Mouse (Mus musculus) E14TG2a.4 (cell line): ENCODE results near the gene App.

ENCODE experiments used
- H3K27me3 ChIP-seq: 2 replicates; pipeline ENCODE4 v1.6.1; 2014; ENCODE audit warnings: low read length, control low read depth; ENCODE audit not compliant: insufficient read depth
- H3K36me3 ChIP-seq: 2 replicates; pipeline ENCODE4 v1.6.1; 2014; ENCODE audit warnings: low read length, control low read depth; ENCODE audit not compliant: insufficient read depth
- H3K4me1 ChIP-seq: replicated peaks from 2 replicates; pipeline ENCODE4 v1.6.1; 2014; ENCODE audit warnings: low read depth, low read length, control low read depth
- H3K4me3 ChIP-seq: replicated peaks from 2 replicates; pipeline ENCODE4 v1.5.1; 2014; ENCODE audit warnings: mild to moderate bottlenecking, low read length
- H3K9me3 ChIP-seq: 2 replicates; pipeline ENCODE4 v1.6.1; 2014; ENCODE audit warnings: low read length, control low read depth
- CTCF ChIP-seq: conservative IDR thresholded peaks from 2 replicates; pipeline ENCODE4 v1.5.1; 2014; ENCODE audit warnings: low read length
- NANOG ChIP-seq: IDR thresholded peaks from 2 replicates; pipeline ENCODE4 v1.6.1; 2014; ENCODE audit warnings: borderline replicate concordance, low read length, mixed read lengths
- POU5F1 ChIP-seq: IDR thresholded peaks from 2 replicates; pipeline ENCODE4 v1.6.1; 2014; ENCODE audit warnings: low read length, borderline replicate concordance

App gene

GRCm38 (mm10) chr16:85067254-85067893, 106.2 kb downstream of the App start:
- TF ChIP-seq NANOG, result no peak
- no peak for TF ChIP-seq POU5F1
- TF ChIP-seq CTCF, result no peak
- Histone ChIP-seq H3K27me3 (no peaks in the 10 kb centered on the region), H3K36me3 (no peaks in the 10 kb centered on the region), H3K4me1 (no peaks in the 10 kb centered on the region), H3K4me3 (no peak overlapping the region), H3K9me3 (no peaks in the 10 kb centered on the region)

DNA sequence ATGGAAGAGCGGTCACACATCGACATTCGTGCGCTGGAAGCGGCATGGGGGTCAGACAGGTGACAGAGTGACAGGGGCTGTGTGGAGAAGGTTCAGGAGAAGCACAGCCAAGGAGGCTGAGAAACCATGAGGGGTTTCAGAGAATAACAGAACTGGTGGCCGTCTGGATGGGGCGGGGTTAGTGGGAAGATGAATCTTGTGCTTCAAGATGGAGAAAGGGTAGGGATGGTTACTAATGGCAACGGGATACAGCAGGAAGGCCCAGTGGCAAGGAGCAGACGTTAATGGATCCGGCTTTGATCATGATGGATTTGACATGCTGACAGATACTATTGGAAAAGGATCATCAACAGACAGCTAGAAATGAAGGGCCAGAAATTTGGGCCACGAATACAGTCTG, 107.3 kb downstream of the App start:
- Histone ChIP-seq H3K27me3 (no peaks in the 10 kb centered on the region), H3K4me3 (no peak overlapping the region), H3K36me3 (no peaks in the 10 kb centered on the region), H3K4me1 (no peaks in the 10 kb centered on the region), H3K9me3 (peaks cover 3% of the 10 kb centered on the region)
- no peak for TF ChIP-seq POU5F1
- TF ChIP-seq NANOG, result no peak
- TF ChIP-seq CTCF, result no peak

DNA sequence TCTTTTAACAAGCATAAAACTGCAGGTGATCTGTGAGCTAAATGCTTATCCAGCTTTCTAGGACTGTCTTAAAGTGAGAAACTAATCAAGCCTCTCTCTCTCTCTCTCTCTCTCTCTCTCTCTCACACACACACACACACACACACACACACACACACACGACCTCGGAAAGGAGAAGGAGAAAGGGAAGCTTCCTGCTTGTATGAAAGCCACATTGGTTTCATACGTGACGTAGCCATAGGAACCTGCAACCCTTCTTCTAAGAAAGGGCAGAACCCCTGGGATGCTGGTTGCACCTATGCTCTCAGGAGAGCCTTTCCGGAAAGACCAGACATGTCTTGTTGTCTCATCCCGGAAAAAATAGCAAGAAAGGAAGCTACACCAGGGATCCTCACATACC, 108.8 kb downstream of the App start:
- no peaks in the 10 kb centered on the region for H3K4me1 ChIP-seq
- H3K4me3 ChIP-seq, result no peak overlapping the region
- no peaks in the 10 kb centered on the region for H3K36me3 ChIP-seq
- TF ChIP-seq CTCF, result no peak
- TF ChIP-seq POU5F1, result no peak
- no peak for TF ChIP-seq NANOG
- H3K27me3 ChIP-seq, result no peaks in the 10 kb centered on the region
- peaks cover 6% of the 10 kb centered on the region for H3K9me3 ChIP-seq

DNA sequence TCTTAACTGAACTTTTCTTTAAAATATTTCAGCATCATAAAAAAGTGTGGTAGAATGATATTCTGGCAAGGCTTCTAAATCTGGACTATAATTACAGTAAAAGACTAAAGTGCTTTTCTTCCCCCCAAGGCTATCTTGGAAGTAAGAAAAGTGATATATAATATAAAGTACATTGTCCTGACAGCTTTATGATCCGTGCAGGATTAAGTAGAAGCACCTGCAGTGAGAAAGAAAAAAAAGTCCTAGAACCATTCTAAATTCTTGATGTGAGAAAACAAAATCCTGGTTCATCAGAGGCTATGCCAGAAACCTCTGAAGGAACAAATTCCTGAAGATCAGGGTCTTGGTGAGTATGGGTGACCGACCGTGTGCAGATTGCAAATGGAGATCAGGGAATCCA, 110.8 kb downstream of the App start:
- H3K36me3 ChIP-seq, result no peaks in the 10 kb centered on the region
- H3K4me3 ChIP-seq, result no peak overlapping the region
- H3K9me3 ChIP-seq, result peaks cover 6% of the 10 kb centered on the region
- no peaks in the 10 kb centered on the region for H3K27me3 ChIP-seq
- H3K4me1 ChIP-seq, result peaks cover 4% of the 10 kb centered on the region; the same call in 1 of the 2 replicates
- TF ChIP-seq POU5F1 (no peak), CTCF (no peak), NANOG (no peak)

- Histone ChIP-seq H3K4me3 (no peak overlapping the region), H3K4me1 (peaks cover 4% of the 10 kb centered on the region; the same call in 1 of the 2 replicates), H3K27me3 (no peaks in the 10 kb centered on the region), H3K36me3 (no peaks in the 10 kb centered on the region), H3K9me3 (peaks cover 6% of the 10 kb centered on the region)
- TF ChIP-seq NANOG, result no peak
- TF ChIP-seq CTCF, result no peak
- no peak for TF ChIP-seq POU5F1
Observed at GRCm38 (mm10) chr16:85061725-85062124, 111.8 kb downstream of the App start.

GRCm38 (mm10) chr16:85058138-85058537, 115.4 kb downstream of the App start:
- Histone ChIP-seq H3K9me3 (peaks cover 6% of the 10 kb centered on the region), H3K4me3 (no peak overlapping the region), H3K4me1 (peaks cover 4% of the 10 kb centered on the region; the same call in 1 of the 2 replicates), H3K27me3 (no peaks in the 10 kb centered on the region), H3K36me3 (no peaks in the 10 kb centered on the region)
- TF ChIP-seq POU5F1 (no peak), NANOG (no peak), CTCF (no peak)

DNA sequence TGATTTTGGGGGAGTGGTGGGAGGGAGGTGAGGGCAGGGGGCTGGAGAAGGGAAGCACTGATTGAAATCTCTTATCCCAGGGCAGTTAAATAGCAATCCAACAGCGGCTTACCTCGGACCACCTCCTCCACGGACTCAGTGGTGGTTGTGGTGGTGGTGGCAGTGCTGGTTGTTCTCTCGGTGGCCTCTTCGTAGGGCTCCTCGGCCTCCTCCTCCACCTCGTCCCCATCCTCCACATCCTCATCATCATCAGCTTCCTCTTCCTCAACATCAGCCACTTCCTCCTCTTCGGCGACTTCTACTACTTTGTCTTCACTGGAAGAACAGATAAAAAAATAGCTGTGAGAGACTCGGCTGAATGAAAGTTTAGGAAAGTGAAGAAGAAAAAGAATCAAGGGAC, 117.4 kb downstream of the App start:
- no peaks in the 10 kb centered on the region for H3K36me3 ChIP-seq
- peaks cover 3% of the 10 kb centered on the region for H3K9me3 ChIP-seq
- no peaks in the 10 kb centered on the region for H3K27me3 ChIP-seq
- H3K4me3 ChIP-seq, result no peak overlapping the region
- TF ChIP-seq CTCF (no peak), NANOG (no peak), POU5F1 (no peak)
- peaks cover 4% of the 10 kb centered on the region; the same call in 1 of the 2 replicates for H3K4me1 ChIP-seq

DNA sequence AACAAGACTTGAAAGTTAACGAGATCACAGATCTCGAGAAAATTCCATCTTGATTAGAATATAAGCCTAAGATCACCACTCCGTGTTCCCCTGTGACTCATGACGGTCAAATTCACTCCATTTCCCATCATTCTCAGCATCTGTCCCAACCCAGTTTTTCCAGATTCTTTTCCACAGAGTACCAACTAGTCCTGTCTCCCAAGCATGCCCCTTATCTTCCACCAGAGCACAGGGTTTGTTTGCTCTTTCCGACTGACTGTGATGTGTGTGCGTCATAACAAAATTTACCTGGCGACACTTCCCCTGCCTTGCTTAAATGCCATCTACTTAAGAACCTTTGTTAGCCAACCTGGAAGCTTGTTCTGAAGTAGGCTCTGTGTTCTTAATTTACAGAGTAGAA, 119.6 kb downstream of the App start:
- Histone ChIP-seq H3K4me3 (no peak overlapping the region), H3K4me1 (peaks cover 4% of the 10 kb centered on the region; the same call in 1 of the 2 replicates), H3K27me3 (no peaks in the 10 kb centered on the region), H3K36me3 (no peaks in the 10 kb centered on the region), H3K9me3 (no peaks in the 10 kb centered on the region)
- TF ChIP-seq CTCF (no peak), NANOG (no peak), POU5F1 (no peak)

- Histone ChIP-seq H3K4me3 (no peak overlapping the region), H3K9me3 (no peaks in the 10 kb centered on the region), H3K4me1 (0 out of 2 replicates have a peak, but pooled peaks cover 5% of the 10 kb centered on the region), H3K36me3 (no peaks in the 10 kb centered on the region), H3K27me3 (no peaks in the 10 kb centered on the region)
- TF ChIP-seq POU5F1 (no peak), NANOG (no peak), CTCF (no peak)
Observed at GRCm38 (mm10) chr16:85047310-85047709, 126.3 kb downstream of the App start.
